Mouse (Mus musculus): ENCODE results near the gene Kcnmb4.

- TF ChIP-seq CTCF (IDR thresholded peaks at IDR 0.05; ENCODE audit: insufficient read depth, low read length) (no peak), POLR2A (IDR thresholded peaks at IDR 0.05; ENCODE audit: borderline replicate concordance, extremely low read depth, low read depth, low read length) (no peak)
Measured at GRCm38 (mm10) chr10:116515158-116515557, 41.5 kb upstream of the Kcnmb4 start.
